Mouse (Mus musculus): ENCODE results near the gene Polr2f. TPM values are rescaled to one million over a fixed set of nuclear protein-coding genes. Genes with fewer than 3 reads are reported as not detected.
A peak's percentile ranks its signal among the peaks of the same experiment; 100 is the strongest.

Polr2f gene
- polyA plus RNA-seq, 1 experiment = 32.2 TPM

GRCm38 (mm10) chr15:79107966-79108365, 32.8 kb upstream of the Polr2f start:
- no peak overlapping the region for H3K27ac ChIP-seq (ENCODE audit: insufficient read depth, low read depth, low read length)
- peaks cover 16% of the 10 kb centered on the region; the same call in 1 of the 2 replicates for H3K4me1 ChIP-seq (ENCODE audit: control insufficient read depth, insufficient read depth, insufficient read length, low read length)
- no peaks in the 10 kb centered on the region for H3K36me3 ChIP-seq (ENCODE audit: control insufficient read depth, insufficient read depth, low read length)
- 41% methylated on average over 7 of the region's 7 CpGs for WGBS
- TF ChIP-seq POLR2A (IDR thresholded peaks at IDR 0.05; ENCODE audit: low read depth, low read length) = no peak
- TF ChIP-seq CTCF (IDR thresholded peaks at IDR 0.05; ENCODE audit: extremely low read depth, insufficient read length, insufficient replicate concordance, low read depth, low read length) = no peak
- no peaks in the 10 kb centered on the region for H3K27me3 ChIP-seq (ENCODE audit: control insufficient read depth, insufficient read depth, low read length)
- H3K4me3 ChIP-seq (ENCODE audit: low read depth, low read length) = no peak overlapping the region

GRCm38 (mm10) chr15:79108421-79109320, 32.1 kb upstream of the Polr2f start, which contains the start of gene Micall1:
Micall1 (plus strand) TSS chr15:79108898.
- TF ChIP-seq CTCF (IDR thresholded peaks at IDR 0.05; ENCODE audit: extremely low read depth, insufficient read length, insufficient replicate concordance, low read depth, low read length) = no peak
- TF ChIP-seq POLR2A (IDR thresholded peaks at IDR 0.05; ENCODE audit: low read depth, low read length) = peak; percentile 68; the same call in 1 of the 2 replicates
- Histone ChIP-seq H3K4me3 (ENCODE audit: low read depth, low read length) (peak within 1 kb of the TSS; percentile 94), H3K27me3 (ENCODE audit: control insufficient read depth, insufficient read depth, low read length) (no peaks in the 10 kb centered on the region), H3K4me1 (ENCODE audit: control insufficient read depth, insufficient read depth, insufficient read length, low read length) (peaks cover 16% of the 10 kb centered on the region; the same call in 1 of the 2 replicates), H3K27ac (ENCODE audit: insufficient read depth, low read depth, low read length) (peak within 1 kb of the TSS; percentile 86), H3K36me3 (ENCODE audit: control insufficient read depth, insufficient read depth, low read length) (no peaks in the 10 kb centered on the region)
- 1% methylated on average over 78 of the region's 85 CpGs for WGBS

- TF ChIP-seq POLR2A (IDR thresholded peaks at IDR 0.05; ENCODE audit: low read depth, low read length) (peak; percentile 23; the same call in 1 of the 2 replicates), CTCF (IDR thresholded peaks at IDR 0.05; ENCODE audit: extremely low read depth, insufficient read length, insufficient replicate concordance, low read depth, low read length) (no peak)
- Histone ChIP-seq H3K4me3 (ENCODE audit: low read depth, low read length) (peak overlapping the region; percentile 94), H3K27me3 (ENCODE audit: control insufficient read depth, insufficient read depth, low read length) (no peaks in the 10 kb centered on the region), H3K27ac (ENCODE audit: insufficient read depth, low read depth, low read length) (peak overlapping the region; percentile 86), H3K36me3 (ENCODE audit: control insufficient read depth, insufficient read depth, low read length) (no peaks in the 10 kb centered on the region), H3K4me1 (ENCODE audit: control insufficient read depth, insufficient read depth, insufficient read length, low read length) (peaks cover 16% of the 10 kb centered on the region; the same call in 1 of the 2 replicates)
- under 1% methylated on average over 46 of the region's 46 CpGs for WGBS
Measured at GRCm38 (mm10) chr15:79109321-79109934, 31.4 kb upstream of the Polr2f start.

- TF ChIP-seq POLR2A (IDR thresholded peaks at IDR 0.05; ENCODE audit: low read depth, low read length) (no peak), CTCF (IDR thresholded peaks at IDR 0.05; ENCODE audit: extremely low read depth, insufficient read length, insufficient replicate concordance, low read depth, low read length) (no peak)
- peaks cover 16% of the 10 kb centered on the region; the same call in 1 of the 2 replicates for H3K4me1 ChIP-seq (ENCODE audit: control insufficient read depth, insufficient read depth, insufficient read length, low read length)
- H3K36me3 ChIP-seq (ENCODE audit: control insufficient read depth, insufficient read depth, low read length) = peaks cover 6% of the 10 kb centered on the region
- H3K27ac ChIP-seq (ENCODE audit: insufficient read depth, low read depth, low read length) = 0 out of 2 replicates have a peak overlapping the region, but pooled peaks have one; percentile 0
- peak overlapping the region; percentile 94 for H3K4me3 ChIP-seq (ENCODE audit: low read depth, low read length)
- no peaks in the 10 kb centered on the region for H3K27me3 ChIP-seq (ENCODE audit: control insufficient read depth, insufficient read depth, low read length)
- WGBS = 23% methylated on average over 9 of the region's 9 CpGs
Measured at GRCm38 (mm10) chr15:79110031-79110430, 30.8 kb upstream of the Polr2f start.

GRCm38 (mm10) chr15:79110528-79110927, 30.3 kb upstream of the Polr2f start:
- Histone ChIP-seq H3K4me1 (ENCODE audit: control insufficient read depth, insufficient read depth, insufficient read length, low read length) (peaks cover 16% of the 10 kb centered on the region; the same call in 1 of the 2 replicates), H3K27ac (ENCODE audit: insufficient read depth, low read depth, low read length) (no peak overlapping the region; the same call in 1 of the 2 replicates), H3K4me3 (ENCODE audit: low read depth, low read length) (peak overlapping the region; percentile 17), H3K27me3 (ENCODE audit: control insufficient read depth, insufficient read depth, low read length) (no peaks in the 10 kb centered on the region), H3K36me3 (ENCODE audit: control insufficient read depth, insufficient read depth, low read length) (peaks cover 11% of the 10 kb centered on the region)
- WGBS = 85% methylated on average over 2 of the region's 2 CpGs
- TF ChIP-seq POLR2A (IDR thresholded peaks at IDR 0.05; ENCODE audit: low read depth, low read length) (no peak), CTCF (IDR thresholded peaks at IDR 0.05; ENCODE audit: extremely low read depth, insufficient read length, insufficient replicate concordance, low read depth, low read length) (no peak)

GRCm38 (mm10) chr15:79111774-79112173, 29.0 kb upstream of the Polr2f start:
- Histone ChIP-seq H3K27ac (ENCODE audit: insufficient read depth, low read depth, low read length) (no peak overlapping the region), H3K36me3 (ENCODE audit: control insufficient read depth, insufficient read depth, low read length) (peaks cover 17% of the 10 kb centered on the region), H3K4me1 (ENCODE audit: control insufficient read depth, insufficient read depth, insufficient read length, low read length) (peaks cover 16% of the 10 kb centered on the region; the same call in 1 of the 2 replicates), H3K27me3 (ENCODE audit: control insufficient read depth, insufficient read depth, low read length) (no peaks in the 10 kb centered on the region), H3K4me3 (ENCODE audit: low read depth, low read length) (no peak overlapping the region)
- TF ChIP-seq POLR2A (IDR thresholded peaks at IDR 0.05; ENCODE audit: low read depth, low read length) (no peak), CTCF (IDR thresholded peaks at IDR 0.05; ENCODE audit: extremely low read depth, insufficient read length, insufficient replicate concordance, low read depth, low read length) (no peak)
- 18% methylated on average over 4 of the region's 4 CpGs for WGBS
